Mouse (Mus musculus): ENCODE measurements at regions not wholly inside any gene's neighbourhood (a gene's known extent, or its start where the extent isn't known, plus 50 kb on each side); places are given as distances from the start of the nearest gene placed in this dataset.

DNA sequence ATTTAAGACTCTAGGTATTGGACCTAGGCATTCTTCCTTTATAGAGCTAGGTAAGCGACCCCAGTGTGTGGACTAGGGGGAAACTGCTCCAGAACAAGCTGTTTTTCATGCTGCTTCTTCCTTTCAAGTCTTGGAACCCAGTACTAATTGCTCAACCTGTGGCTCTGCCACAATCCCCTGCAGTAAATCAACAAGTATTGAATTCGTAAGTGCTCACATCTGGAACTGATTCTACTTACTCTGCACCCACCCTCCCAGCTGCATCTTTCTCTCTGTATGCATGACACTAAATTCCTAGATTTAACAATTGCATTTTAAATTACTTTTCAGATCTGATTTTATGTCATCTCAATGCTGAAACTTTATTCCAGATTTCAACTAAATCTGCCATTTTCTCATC is 388.9 kb upstream of the Ascc3 start:
- TF ChIP-seq CTCF (IDR thresholded peaks at IDR 0.05) = no peak
- TF ChIP-seq EP300 (IDR thresholded peaks at IDR 0.05) = no peak
